Mouse (Mus musculus) brain, adult 2 months (tissue): ENCODE results near the gene Gm10188.

Experiments used
- DNase-seq: peaks from one replicate; pipeline ENCODE4 v3.0.0; 2011; ENCODE audit warnings: low read depth, low spot score

Gm10188 gene

GRCm38 (mm10) chr1:132229667-132230066, at the start of gene Gm10188:
Gene Gm10188 (minus strand): TSS chr1:132229767.
- DNase-seq: no peak

- DNase-seq: no peak
These were observed 47.6 kb upstream of the Gm10188 start for GRCm38 (mm10) chr1:132277124-132277523.

- DNase-seq: no peak
These were observed 47.1 kb upstream of the Gm10188 start for GRCm38 (mm10) chr1:132276694-132277093.

GRCm38 (mm10) chr1:132271237-132271636, 41.7 kb upstream of the Gm10188 start:
- no peak for DNase-seq

- DNase-seq: peak; percentile 63
These were observed 39.0 kb upstream of the Gm10188 start for GRCm38 (mm10) chr1:132268418-132269060.

- DNase-seq: peak; percentile 60
These were observed 38.4 kb upstream of the Gm10188 start for GRCm38 (mm10) chr1:132267959-132268358.

GRCm38 (mm10) chr1:132266791-132267557, 37.4 kb upstream of the Gm10188 start:
- no peak for DNase-seq

GRCm38 (mm10) chr1:132265936-132266335, 36.4 kb upstream of the Gm10188 start:
- no peak for DNase-seq

- no peak for DNase-seq
These were observed 35.8 kb upstream of the Gm10188 start for GRCm38 (mm10) chr1:132265211-132265859.

- no peak for DNase-seq
These were observed 35.0 kb upstream of the Gm10188 start for GRCm38 (mm10) chr1:132264577-132264976.

GRCm38 (mm10) chr1:132263618-132264017, 34.1 kb upstream of the Gm10188 start:
- DNase-seq: no peak

- no peak for DNase-seq
These were observed 31.5 kb upstream of the Gm10188 start for GRCm38 (mm10) chr1:132261058-132261457.

GRCm38 (mm10) chr1:132260331-132260730, 30.8 kb upstream of the Gm10188 start:
- no peak for DNase-seq

GRCm38 (mm10) chr1:132254467-132254866, 24.9 kb upstream of the Gm10188 start:
- DNase-seq: no peak

GRCm38 (mm10) chr1:132246641-132247040, 17.1 kb upstream of the Gm10188 start:
- DNase-seq: no peak

GRCm38 (mm10) chr1:132246137-132246536, 16.6 kb upstream of the Gm10188 start:
- no peak for DNase-seq

- no peak for DNase-seq
These were observed 15.4 kb upstream of the Gm10188 start for GRCm38 (mm10) chr1:132245010-132245409.

GRCm38 (mm10) chr1:132237585-132238159, 8.1 kb upstream of the Gm10188 start:
- peak; percentile 79 for DNase-seq

- no peak for DNase-seq
These were observed 5.2 kb upstream of the Gm10188 start for GRCm38 (mm10) chr1:132234757-132235273.

- peak; percentile 56 for DNase-seq
These were observed 4.0 kb upstream of the Gm10188 start for GRCm38 (mm10) chr1:132233566-132233965.

- DNase-seq: no peak
These were observed 2.1 kb upstream of the Gm10188 start for GRCm38 (mm10) chr1:132231470-132232274.
